ENCODE assay signal across 20 mouse cellular contexts in the genomic region with DNA sequence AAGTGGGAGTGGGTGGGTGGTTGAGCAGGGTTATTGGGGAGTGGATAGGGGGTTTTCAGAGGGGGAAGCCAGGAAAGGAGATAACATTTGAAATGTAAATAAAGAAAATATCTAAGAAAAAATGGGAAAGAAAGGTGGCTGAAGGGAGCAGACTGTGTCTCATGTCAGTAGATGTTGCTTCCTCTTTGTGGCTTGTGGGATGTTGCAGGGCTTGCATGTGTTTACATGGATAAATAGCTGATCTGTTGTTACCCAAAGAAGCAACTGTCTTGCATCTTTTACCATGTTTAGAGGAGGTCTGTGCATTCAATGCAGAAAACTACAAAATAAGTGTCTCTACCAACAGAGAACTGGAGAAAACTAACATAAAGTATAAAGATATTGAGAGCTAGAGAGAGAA.
DNase-seq lines count a peak whose midpoint lies in the region; ATAC-seq and TF ChIP-seq lines count a peak whose summit lies in the region.
"Had no signal": no experiment of that assay in that cellular context is flagged by ENCODE, and none has a peak within 500 bp of the region (broad histone marks: within the 10 kb centered on the region; RNA-seq: fewer than 3 reads in every experiment).

No protein-coding gene starts in this region.

- peak; percentile 9 for DNase-seq in kidney, adult 2 months
- DNase-seq in adrenal gland, adult 2 months: no peak
- no peak for DNase-seq in layer of hippocampus, postnatal 25 days (ENCODE audit: extremely low spot score in 1 of 2, low spot score in 1 of 2)
- no peak for DNase-seq in ovary, postnatal 10 days (ENCODE audit: low spot score)
- DNase-seq: adrenal gland, postnatal 25 days; cerebellum, adult 2 months; cerebellum, postnatal 14 days; forebrain, postnatal 0 days; gastrocnemius, postnatal 14 days; heart, postnatal 4 days had no signal

- H3K27me3 ChIP-seq in kidney, adult 2 months (replicated peaks; ENCODE audit: control insufficient read depth, insufficient read depth, low read length): no peaks in the 10 kb centered on the region
- H3K27me3 ChIP-seq in kidney, embryonic 16.5 days (ENCODE audit: insufficient read depth, low read length): no peaks in the 10 kb centered on the region
- H3K27me3 ChIP-seq: embryonic facial prominence, embryonic 13.5 days; forebrain, embryonic 13.5 days; heart, embryonic 12.5 days; hindbrain, embryonic 13.5 days; Patski had no signal

- H3K4me2 ChIP-seq in kidney, embryonic 16.5 days (replicated peaks; ENCODE audit: low read depth, low read length): no peak overlapping the region
- H3K4me2 ChIP-seq: embryonic facial prominence, embryonic 13.5 days; forebrain, embryonic 13.5 days; heart, embryonic 12.5 days; hindbrain, embryonic 13.5 days had no signal

- no peaks in the 10 kb centered on the region for H3K4me1 ChIP-seq in kidney, adult 2 months (ENCODE audit: control insufficient read depth, insufficient read depth, low read length)
- no peaks in the 10 kb centered on the region for H3K4me1 ChIP-seq in kidney, embryonic 16.5 days (ENCODE audit: insufficient read depth, low read length)
- H3K4me1 ChIP-seq: embryonic facial prominence, embryonic 13.5 days; forebrain, embryonic 13.5 days; heart, embryonic 12.5 days; hindbrain, embryonic 13.5 days had no signal

- ATAC-seq in kidney, embryonic 16.5 days (ENCODE audit: low FRiP score, low TSS enrichment): no peak
- ATAC-seq in hematopoietic stem cell, adult 5-6 weeks (replicated peaks in 1 of 2; ENCODE audit: insufficient read depth in 1 of 2, low FRiP score in 2 of 2, low TSS enrichment in 1 of 2, low read depth in 1 of 2, poor library complexity in 2 of 2, severe bottlenecking in 2 of 2): peak; percentile 56 to 71; a peak in 2 of 4 replicates
- ATAC-seq in megakaryocyte progenitor cell, adult 5-6 weeks (replicated peaks; ENCODE audit: poor library complexity): peak; percentile 96
- ATAC-seq: activated CD4-positive, CD25-positive, alpha-beta regulatory T cell, adult 4 months; forebrain, embryonic 13.5 days; forebrain, postnatal 0 days; hindbrain, postnatal 0 days; Patski had no signal

- TF ChIP-seq CTCF in kidney, adult 2 months (conservative IDR thresholded peaks at IDR 0.05; ENCODE audit: insufficient read depth, insufficient read length, low read depth, low read length): no peak

- no peaks in the 10 kb centered on the region for H3K9me3 ChIP-seq in kidney, embryonic 16.5 days (ENCODE audit: low read length)
- H3K9me3 ChIP-seq: embryonic facial prominence, embryonic 13.5 days; forebrain, embryonic 13.5 days; heart, embryonic 12.5 days; hindbrain, embryonic 13.5 days had no signal

- H3K4me3 ChIP-seq in kidney, adult 2 months (ENCODE audit: insufficient read depth, low read depth, low read length): no peak overlapping the region
- no peak overlapping the region for H3K4me3 ChIP-seq in kidney, embryonic 16.5 days (ENCODE audit: low read length)
- H3K4me3 ChIP-seq: embryonic facial prominence, embryonic 13.5 days; forebrain, embryonic 13.5 days; heart, embryonic 12.5 days; hindbrain, embryonic 13.5 days had no signal

- no peak for TF ChIP-seq POLR2A in kidney, adult 2 months (IDR thresholded peaks at IDR 0.05; ENCODE audit: low read depth, low read length)

- no peak overlapping the region for H3K27ac ChIP-seq in kidney, adult 2 months (ENCODE audit: insufficient read depth, low read depth, low read length)
- H3K27ac ChIP-seq in kidney, embryonic 16.5 days (ENCODE audit: low read length): no peak overlapping the region
- H3K27ac ChIP-seq: embryonic facial prominence, embryonic 13.5 days; forebrain, embryonic 13.5 days; hindbrain, embryonic 13.5 days; hindbrain, postnatal 0 days had no signal

- H3K36me3 ChIP-seq in kidney, adult 2 months (ENCODE audit: control insufficient read depth, insufficient read depth, low read length): no peaks in the 10 kb centered on the region
- no peaks in the 10 kb centered on the region for H3K36me3 ChIP-seq in kidney, embryonic 16.5 days (ENCODE audit: insufficient read depth, low read length)
- H3K36me3 ChIP-seq: embryonic facial prominence, embryonic 13.5 days; heart, embryonic 12.5 days; hindbrain, embryonic 13.5 days had no signal

- no peak overlapping the region for H3K9ac ChIP-seq in kidney, embryonic 16.5 days (replicated peaks; ENCODE audit: low read length)
- H3K9ac ChIP-seq: embryonic facial prominence, embryonic 13.5 days; forebrain, embryonic 13.5 days; forebrain, postnatal 0 days; heart, embryonic 12.5 days; hindbrain, embryonic 13.5 days had no signal
